Mouse (Mus musculus) colon, adult 2 months (tissue): ENCODE data around the gene Dnase2a. TPM values are rescaled to one million over a fixed set of nuclear protein-coding genes. Genes with fewer than 3 reads are reported as not detected.

Experiments used
- polyA plus RNA-seq: library from polyadenylated mRNA; depleted of rRNA; stranded (reverse); fragments of >200 nt; gene quantifications from 2 replicates; pipeline ENCODE4 v1.2.3, GENCODE M21; 2012; rRNA removed

Dnase2a gene
- polyA plus RNA-seq = 13.5 and 17.0 TPM in 2 replicates

GRCm38 (mm10) chr8:84908421-84909161 lies at the start of gene Dnase2a:
Gene Dnase2a, plus strand, starts transcription at chr8:84908560.

DNA sequence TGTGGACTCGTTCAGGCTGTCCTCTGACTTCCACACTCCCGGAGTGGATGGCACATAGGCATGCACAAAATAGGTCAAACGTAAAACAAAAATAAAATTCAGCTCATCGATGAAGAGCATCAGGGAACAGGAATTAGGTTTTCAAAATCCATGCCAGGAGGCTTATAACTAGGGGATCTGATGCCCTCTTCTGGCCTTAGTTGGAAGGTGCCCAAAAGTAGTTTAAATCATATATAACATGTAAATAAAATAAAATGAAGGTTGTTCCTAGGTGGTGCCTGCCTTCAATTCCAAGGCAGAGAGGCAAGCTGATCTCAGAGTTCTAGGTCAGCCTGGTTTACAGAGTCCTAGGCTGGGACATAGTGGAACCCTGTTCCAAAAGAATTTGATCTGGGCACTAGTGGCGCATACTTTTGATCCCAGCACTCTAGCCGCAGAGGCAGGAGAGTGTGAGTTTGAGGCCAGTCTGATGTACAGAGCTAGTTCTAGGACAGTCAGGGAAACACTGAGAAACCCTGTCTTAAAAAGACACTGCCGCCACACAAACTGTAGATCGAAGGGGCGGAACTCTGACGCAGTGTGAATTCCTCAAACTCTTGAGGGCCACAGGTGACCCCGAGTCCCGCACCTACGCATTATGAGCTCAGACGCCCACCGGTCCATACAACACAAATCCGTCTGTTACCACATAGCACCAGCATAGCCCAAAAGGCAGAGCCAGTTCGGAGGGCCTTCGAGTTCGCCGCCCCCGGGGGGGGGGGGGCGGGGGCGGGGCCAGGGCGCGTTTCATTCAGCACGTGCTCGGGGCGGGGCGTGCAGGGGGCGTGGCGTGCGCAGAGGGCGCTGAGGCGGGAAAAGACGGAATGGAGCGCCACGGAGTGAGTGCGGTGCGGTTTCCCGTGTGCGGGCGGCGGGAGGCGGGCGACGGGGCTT lies 36.7 kb upstream of the Dnase2a start, which contains the start of gene Syce2:
Gene Syce2 (plus strand): TSS at position 736 of the 933 bp plus-strand sequence.

DNA sequence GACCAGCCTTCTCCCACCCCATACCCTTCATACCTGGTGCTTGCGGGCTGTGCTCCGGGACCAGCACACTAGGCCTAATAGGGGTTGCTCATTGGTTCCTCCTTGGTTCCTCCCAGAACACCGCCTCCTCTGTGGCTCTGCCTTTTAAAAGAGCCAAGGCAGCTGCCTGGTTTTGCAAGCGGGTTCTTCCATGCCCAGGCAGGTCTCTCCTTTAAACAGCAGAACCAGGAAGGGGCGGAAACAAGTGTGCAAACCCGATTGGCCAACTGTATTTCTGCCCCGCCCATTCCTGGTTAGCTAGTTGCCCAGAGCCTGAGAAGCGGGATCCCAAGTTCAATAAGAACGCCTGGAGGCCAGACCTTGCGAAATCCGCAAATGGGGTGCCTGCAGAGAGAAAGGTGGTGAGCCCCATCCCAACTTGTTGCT lies 14.6 kb upstream of the Dnase2a start, which contains the start of gene Gcdh:
Gene Gcdh (minus strand): TSS at position 213 of the 426 bp plus-strand sequence.

GRCm38 (mm10) chr8:84901752-84902151 lies 6.6 kb upstream of the Dnase2a start, which contains the start of gene Klf1:
Gene Klf1, plus strand, starts transcription at chr8:84901928.

GRCm38 (mm10) chr8:84936962-84937546 lies 28.7 kb downstream of the Dnase2a start, which contains the start of gene Mast1:
Gene Mast1, minus strand, starts transcription at chr8:84937359.

DNA sequence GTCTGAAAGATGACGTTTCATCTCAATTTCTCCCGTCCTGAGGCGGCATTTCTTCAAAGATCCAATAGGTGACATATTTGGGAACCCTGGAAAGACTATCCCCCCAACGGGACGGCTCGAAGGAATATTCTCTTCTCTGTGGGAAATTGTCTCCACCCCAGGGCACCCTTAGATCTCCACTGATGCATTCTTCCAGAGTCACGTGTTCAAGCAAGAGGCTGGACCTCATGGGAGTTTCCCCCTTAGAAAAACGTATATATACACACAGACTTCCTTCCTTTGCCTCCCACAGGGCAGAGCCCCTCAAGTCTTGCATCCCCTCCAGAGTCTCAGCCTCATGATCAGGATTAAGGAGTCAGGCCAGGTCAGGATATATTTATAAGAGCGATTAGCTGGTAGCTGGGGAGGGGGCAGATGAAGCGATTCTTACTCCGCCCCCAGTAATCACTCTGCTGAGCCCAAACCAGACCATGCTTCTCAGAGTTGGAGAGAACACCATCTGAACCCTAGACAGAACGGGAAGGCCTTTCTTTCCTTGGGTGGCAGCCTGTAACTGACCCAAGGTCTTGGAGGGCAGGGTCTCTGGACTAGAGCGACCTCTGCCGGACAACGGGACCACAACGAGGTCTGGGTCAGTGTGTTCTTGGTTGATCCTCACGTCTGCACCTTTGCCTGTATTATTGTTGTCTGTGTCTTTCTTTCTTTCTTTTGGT lies 38.3 kb downstream of the Dnase2a start, which contains the start of gene Rtbdn:
Gene Rtbdn (plus strand): TSS at position 464 of the 713 bp plus-strand sequence.

GRCm38 (mm10) chr8:84969241-84970134 lies 61.1 kb downstream of the Dnase2a start, which contains the start of the genes Gm49661, Prdx2 and Rnaseh2a:
Gene Gm49661, minus strand, starts transcription at chr8:84969433.
Gene Prdx2, plus strand, starts transcription at chr8:84969587.
Gene Rnaseh2a, minus strand, starts transcription at chr8:84969767.

Other genes starting within 250 kb of the Dnase2a start
- gene Ier2, start 245.7 kb upstream of the Dnase2a start, polyA plus RNA-seq = 43.1 and 48.5 TPM in 2 replicates
- gene Trmt1, start 222.3 kb upstream of the Dnase2a start, polyA plus RNA-seq = 99.2 and 132 TPM in 2 replicates
- 118 and 128 TPM in 2 replicates for gene Nacc1, start 220.7 kb upstream of the Dnase2a start, polyA plus RNA-seq
- 8.4 and 9.0 TPM in 2 replicates for gene Lyl1, start 207.1 kb upstream of the Dnase2a start, polyA plus RNA-seq
- gene G430095P16Rik, start 185.6 kb upstream of the Dnase2a start, polyA plus RNA-seq = 0.29 and 0.59 TPM in 2 replicates
- 42.4 and 55.8 TPM in 2 replicates for gene Nfix, start 108.2 kb upstream of the Dnase2a start, polyA plus RNA-seq
- 2.1 and 2.9 TPM in 2 replicates for gene Dand5, start 85.7 kb upstream of the Dnase2a start, polyA plus RNA-seq
- 40.4 and 47.3 TPM in 2 replicates for gene Gadd45gip1, start 77.0 kb upstream of the Dnase2a start, polyA plus RNA-seq
- 58.2 and 66.6 TPM in 2 replicates for gene Rad23a, start 67.9 kb upstream of the Dnase2a start, polyA plus RNA-seq
- 162 and 189 TPM in 2 replicates for gene Calr, start 61.6 kb upstream of the Dnase2a start, polyA plus RNA-seq
- gene Farsa, start 51.6 kb upstream of the Dnase2a start, polyA plus RNA-seq = 35.1 TPM in 2 replicates
- 1.3 and 1.9 TPM in 2 replicates for gene Syce2, start 36.4 kb upstream of the Dnase2a start, polyA plus RNA-seq
- 130 and 142 TPM in 2 replicates for gene Gcdh, start 14.6 kb upstream of the Dnase2a start, polyA plus RNA-seq
- 0.23 and 0.28 TPM in 2 replicates for gene Klf1, start 6.6 kb upstream of the Dnase2a start, polyA plus RNA-seq
- gene Mast1, start 28.8 kb downstream of the Dnase2a start, polyA plus RNA-seq = 1.3 and 1.7 TPM in 2 replicates
- 0.21 and 0.81 TPM in 2 replicates for gene Rtbdn, start 38.4 kb downstream of the Dnase2a start, polyA plus RNA-seq
- gene Gm49661, start 60.9 kb downstream of the Dnase2a start, polyA plus RNA-seq = not detected in 2 replicates
- 119 and 140 TPM in 2 replicates for gene Prdx2, start 61.0 kb downstream of the Dnase2a start, polyA plus RNA-seq
- gene Rnaseh2a, start 61.2 kb downstream of the Dnase2a start, polyA plus RNA-seq = 41.0 and 42.0 TPM in 2 replicates
- 231 and 249 TPM in 2 replicates for gene Junb, start 70.2 kb downstream of the Dnase2a start, polyA plus RNA-seq
- 43.2 and 50.0 TPM in 2 replicates for gene Hook2, start 82.0 kb downstream of the Dnase2a start, polyA plus RNA-seq
- 96.2 and 105 TPM in 2 replicates for gene Best2, start 106.0 kb downstream of the Dnase2a start, polyA plus RNA-seq
- gene Asna1, start 116.7 kb downstream of the Dnase2a start, polyA plus RNA-seq = 110 TPM in 2 replicates
- 108 and 150 TPM in 2 replicates for gene Trir, start 118.3 kb downstream of the Dnase2a start, polyA plus RNA-seq
- gene Tnpo2, start 128.4 kb downstream of the Dnase2a start, polyA plus RNA-seq = 53.8 and 59.8 TPM in 2 replicates
- gene Fbxw9, start 151.5 kb downstream of the Dnase2a start, polyA plus RNA-seq = 59.9 and 71.0 TPM in 2 replicates
- gene Gm5741, start 159.4 kb downstream of the Dnase2a start, polyA plus RNA-seq = 0.72 TPM in 1 of 2 replicates, not detected in the other
- gene Dhps, start 163.2 kb downstream of the Dnase2a start, polyA plus RNA-seq = 53.6 and 68.0 TPM in 2 replicates
- 87.0 and 110 TPM in 2 replicates for gene Wdr83os, start 172.2 kb downstream of the Dnase2a start, polyA plus RNA-seq
- 29.5 and 29.6 TPM in 2 replicates for gene Wdr83, start 172.7 kb downstream of the Dnase2a start, polyA plus RNA-seq
- 70.9 and 73.4 TPM in 2 replicates for gene Man2b1, start 174.7 kb downstream of the Dnase2a start, polyA plus RNA-seq
- 0.57 and 1.0 TPM in 2 replicates for gene Zfp791, start 214.5 kb downstream of the Dnase2a start, polyA plus RNA-seq
- gene Cks1brt, start 243.4 kb downstream of the Dnase2a start, polyA plus RNA-seq = not detected in 2 replicates